Mouse (Mus musculus) left cerebral cortex, postnatal 10 days (tissue): ENCODE results near the gene 4930404H24Rik. TPM values are rescaled to one million over a fixed set of nuclear protein-coding genes. Genes with fewer than 3 reads are reported as not detected.

Experiments used
- DNase-seq, 2 experiments: peaks; one replicate each; pipeline ENCODE4 v3.0.0; 2021 to 2022; ENCODE audit warnings: low spot score in 2 of 2, mixed read lengths in 1 of 2; ENCODE audit errors: extremely low spot score in 1 of 2
- intact Hi-C: fragments of 180-260 bp; cut with DNase I; formaldehyde crosslinking; loops from one replicate; pipeline ENCODE4 v1.15.1; 2025
- total RNA-seq, 2 experiments: library from RNA; stranded (reverse); gene quantifications; 2 replicates each; pipeline ENCODE4 v1.2.3; 2021

4930404H24Rik gene
- total RNA-seq, result not detected

DNA sequence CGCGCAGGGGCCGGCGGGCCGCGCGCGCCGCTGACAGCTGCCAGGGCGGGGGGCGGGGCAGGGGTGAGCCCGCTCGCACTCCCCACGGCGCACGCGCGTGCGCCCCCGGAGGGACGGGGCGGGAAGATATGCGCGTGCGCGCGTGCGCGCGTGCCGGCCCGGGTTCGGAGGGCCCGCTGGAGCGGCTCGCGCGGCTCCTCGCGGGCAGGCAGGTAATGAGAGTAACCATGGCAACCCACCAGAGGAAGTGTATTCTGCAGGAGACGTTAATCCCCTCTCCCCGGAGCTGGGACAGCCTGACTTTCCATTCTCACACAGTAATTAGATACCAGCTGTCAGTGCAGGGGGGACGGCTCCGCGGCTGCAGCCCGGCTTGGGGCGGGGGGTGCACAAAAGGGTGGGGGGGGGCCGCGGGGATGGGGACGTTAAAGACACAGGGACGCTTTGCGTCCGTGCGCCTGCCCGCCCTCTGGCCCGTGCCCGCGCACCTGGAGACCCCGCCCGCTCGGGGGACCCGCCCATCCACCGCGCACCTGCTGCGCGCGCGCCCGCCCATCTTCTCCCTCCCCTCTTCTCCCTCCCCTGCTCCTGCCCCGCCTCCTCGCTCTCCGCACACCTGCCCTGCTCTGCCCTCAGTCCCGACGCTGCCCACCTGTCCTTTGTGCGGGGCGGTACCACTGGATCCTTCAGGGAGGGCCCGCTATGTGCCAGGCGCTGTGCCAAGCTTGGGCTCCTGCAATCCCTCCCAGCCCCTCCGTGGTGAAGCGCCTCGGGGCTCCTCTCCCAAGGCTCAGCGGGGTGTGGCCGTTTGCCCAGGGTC lies at the start of gene 4930404H24Rik:
Gene 4930404H24Rik, plus strand, starts transcription at position 218 of the 820 bp plus-strand sequence.
- peak; percentile 72 to 83 for DNase-seq

DNA sequence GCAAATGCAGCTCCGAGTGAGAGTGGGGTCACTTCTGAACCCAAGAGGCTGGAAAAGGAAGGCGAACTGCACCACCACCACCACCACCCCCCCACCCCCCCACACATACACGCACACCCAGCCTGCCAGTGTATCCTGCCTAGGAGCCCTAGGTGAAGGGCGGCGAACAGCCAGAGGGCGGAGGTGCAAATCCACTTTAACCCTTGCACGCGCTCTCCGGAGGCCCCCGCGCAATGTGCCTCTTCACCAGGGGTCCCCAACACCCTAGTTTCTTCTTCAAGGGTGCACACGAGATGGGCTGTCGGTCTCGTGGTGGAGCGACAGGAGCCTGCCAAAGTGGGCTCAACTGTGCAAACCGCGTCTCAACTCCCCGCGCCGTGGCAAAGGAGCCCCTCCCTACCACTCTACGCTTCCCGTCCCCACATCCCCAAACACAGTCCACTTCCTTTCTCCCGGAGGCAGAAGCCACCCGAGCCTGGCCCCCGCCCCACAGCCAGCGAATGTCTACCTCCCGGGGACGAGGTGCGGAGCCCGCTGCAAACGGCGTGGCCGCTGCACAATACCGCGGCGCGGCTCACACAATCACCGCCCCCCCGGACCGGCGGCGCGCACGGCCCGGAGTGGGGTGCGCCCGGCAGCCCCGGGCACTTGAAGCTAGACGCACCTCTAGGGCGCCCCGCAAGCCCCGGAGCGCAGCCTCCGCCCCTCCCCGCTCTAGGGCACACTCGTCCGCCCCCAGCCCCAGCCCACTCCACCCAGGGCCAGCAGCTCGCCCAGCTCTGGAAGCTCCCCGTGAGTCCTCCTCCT lies 49.0 kb upstream of the 4930404H24Rik start:
- intact Hi-C loops, result no loop called here
- peak in 1 of 2 experiments; percentile 70 for DNase-seq

More for the DNA sequence above, at the start of gene 4930404H24Rik:
- intact Hi-C loops, result no loop called here

DNA sequence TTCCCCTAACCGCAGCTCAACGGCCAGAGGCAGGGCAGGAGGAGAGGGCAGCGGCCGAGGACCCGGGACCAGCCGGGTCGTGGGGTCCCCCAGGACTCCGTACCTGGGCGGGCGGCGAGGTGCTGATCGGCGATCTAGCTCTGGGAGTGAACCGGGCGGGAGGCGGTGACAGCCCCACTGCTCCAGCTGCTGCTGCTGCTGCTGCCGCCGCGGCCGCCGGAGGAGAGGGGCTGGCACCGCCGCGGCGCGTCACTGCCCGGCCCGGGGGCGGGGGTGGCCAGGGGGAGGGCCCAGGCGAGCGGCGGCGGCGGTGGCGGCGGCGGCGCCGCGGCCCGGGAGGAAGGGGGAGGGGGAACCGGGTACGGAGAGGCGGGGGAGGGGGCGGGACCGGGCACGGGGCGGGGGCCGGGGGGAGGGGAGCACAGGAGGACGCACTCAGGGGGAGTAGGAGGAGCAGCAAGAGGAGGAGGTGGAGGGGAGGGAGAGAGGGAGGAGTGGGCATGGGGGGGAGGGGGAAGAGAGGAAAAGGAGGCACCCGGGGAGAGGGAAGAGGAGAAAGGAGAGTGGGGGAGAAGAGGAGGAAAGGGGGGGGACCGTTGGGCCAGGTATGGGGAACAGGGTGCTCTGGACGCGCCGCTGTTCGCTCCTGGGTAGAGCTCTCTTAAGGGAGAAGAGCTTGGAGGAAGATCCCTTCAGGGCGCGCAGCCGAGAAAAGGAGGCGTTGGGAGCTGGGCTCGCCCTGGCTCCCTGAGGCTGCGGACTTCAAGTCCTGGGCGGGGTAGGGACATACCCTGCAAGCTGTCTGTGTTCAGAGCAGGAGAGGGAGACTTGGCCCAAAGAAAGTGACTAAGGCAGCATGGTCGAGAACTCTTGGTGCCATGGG lies 48.1 kb upstream of the 4930404H24Rik start:
- DNase-seq, result peak in 1 of 2 experiments; percentile 88
- intact Hi-C loops, result no loop called here

- DNase-seq, result peak in 1 of 2 experiments; percentile 47
- intact Hi-C loops, result no loop called here
These were observed 47.2 kb upstream of the 4930404H24Rik start for GRCm38 (mm10) chr2:153445137-153446016.

DNA sequence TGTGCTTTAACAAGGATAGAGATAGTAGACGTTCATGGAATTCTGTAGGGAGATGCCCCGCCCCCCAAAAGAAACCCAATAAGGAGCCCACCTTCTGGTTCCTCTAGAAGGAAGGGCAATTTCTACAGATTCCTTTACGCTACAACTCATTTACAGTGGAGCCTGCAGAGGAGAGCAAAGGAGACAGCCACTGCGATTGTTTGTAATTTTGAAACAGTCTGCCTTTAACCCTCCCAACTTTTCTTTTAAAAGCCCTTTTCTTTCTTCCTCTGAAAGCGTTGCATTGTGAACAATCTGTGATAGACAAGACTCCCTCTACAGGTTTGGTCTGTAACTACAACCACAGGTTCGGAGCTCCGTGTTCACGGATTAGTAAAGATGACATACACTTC lies 46.6 kb upstream of the 4930404H24Rik start:
- intact Hi-C loops, result no loop called here

DNA sequence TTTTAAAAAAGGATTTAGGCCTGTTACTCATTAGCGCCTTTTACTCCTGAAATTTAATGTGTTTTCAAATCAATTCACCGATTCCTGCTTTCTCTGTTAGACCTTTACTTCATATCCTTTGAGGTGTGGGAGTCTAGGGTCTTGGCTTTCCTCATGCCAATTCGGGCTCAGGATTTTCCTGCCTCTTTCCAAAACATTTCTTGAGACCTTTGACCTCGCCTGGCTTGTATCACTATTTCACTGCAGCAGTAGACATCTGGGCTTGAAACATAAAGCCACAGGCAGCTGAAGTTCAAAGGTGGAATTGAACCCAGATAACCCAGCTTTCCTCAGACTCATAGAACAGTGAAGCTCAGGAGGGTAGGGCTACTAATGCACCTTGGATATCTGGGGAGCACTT lies 46.1 kb upstream of the 4930404H24Rik start:
- intact Hi-C loops, result no loop called here
- DNase-seq, result no peak

More for the DNA sequence above, 46.6 kb upstream of the 4930404H24Rik start:
- DNase-seq, result peak; percentile 36 to 79

- DNase-seq, result no peak
- intact Hi-C loops, result no loop called here
These were observed 44.9 kb upstream of the 4930404H24Rik start for GRCm38 (mm10) chr2:153447719-153448118.

DNA sequence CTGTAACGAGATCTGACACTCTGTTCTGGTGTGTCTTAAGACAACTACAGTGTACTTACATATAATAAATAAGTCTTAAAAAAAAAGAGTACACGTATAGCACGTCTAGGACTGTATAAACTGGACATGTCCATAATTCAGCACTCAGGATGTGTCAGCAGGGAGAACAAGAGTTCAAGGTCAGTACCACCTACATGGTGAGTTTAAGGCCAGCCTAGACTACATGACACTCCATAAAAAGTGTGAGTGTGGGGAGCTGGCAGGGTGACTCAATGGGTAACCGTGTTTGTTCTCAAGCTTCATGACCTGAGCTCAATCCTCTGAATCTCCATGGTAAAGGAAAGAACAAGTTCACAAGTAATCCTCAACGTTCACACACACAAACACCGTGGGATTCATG lies 44.1 kb upstream of the 4930404H24Rik start:
- intact Hi-C loops, result no loop called here

GRCm38 (mm10) chr2:153453961-153454759 lies 38.4 kb upstream of the 4930404H24Rik start:
- no peak for DNase-seq
- intact Hi-C loops, result no loop called here

More for the DNA sequence above, 44.1 kb upstream of the 4930404H24Rik start:
- DNase-seq, result no peak

GRCm38 (mm10) chr2:153454841-153455506 lies 37.6 kb upstream of the 4930404H24Rik start:
- DNase-seq, result no peak
- intact Hi-C loops, result no loop called here

DNA sequence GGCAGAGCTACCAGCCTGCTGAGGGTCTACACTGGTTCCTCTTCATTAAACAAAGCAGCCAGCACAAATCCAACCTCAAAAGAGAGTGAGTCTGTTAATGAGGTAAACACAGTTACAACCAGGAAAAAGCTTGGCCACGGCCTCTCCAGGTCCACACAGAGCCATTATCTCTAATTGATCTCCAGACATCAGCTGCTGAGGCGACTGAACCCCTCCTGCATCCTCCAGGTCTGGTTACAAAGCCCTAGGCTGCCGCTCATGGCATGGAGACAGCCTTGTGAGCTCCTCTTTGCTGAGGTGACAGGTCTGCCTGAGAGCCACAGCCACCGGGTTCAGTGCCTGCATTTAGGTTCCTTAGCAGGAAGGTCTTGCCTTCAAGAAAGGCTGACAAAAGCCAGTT lies 35.1 kb upstream of the 4930404H24Rik start:
- DNase-seq, result no peak
- intact Hi-C loops, result no loop called here

- DNase-seq, result peak in 1 of 2 experiments; percentile 56
- intact Hi-C loops, result no loop called here
These were observed 34.6 kb upstream of the 4930404H24Rik start for GRCm38 (mm10) chr2:153458022-153458441.

DNA sequence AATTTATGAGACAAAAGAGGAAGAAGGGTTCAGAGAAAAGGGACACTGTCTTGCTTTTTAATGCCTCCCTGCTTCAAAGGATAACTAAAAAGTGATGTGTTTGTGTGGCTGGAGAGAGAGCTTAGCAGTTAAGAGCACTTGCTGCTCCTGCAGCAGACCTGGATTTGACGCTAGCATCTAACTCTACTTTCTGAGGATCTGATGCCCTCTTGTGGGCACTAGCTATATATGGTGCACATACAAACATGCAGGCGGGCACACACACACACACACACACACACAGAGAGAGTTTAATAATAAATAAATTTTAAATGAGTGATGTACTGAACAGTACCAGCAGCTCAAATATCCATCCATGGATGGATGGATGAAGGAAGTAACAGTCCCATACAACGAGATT lies 29.3 kb upstream of the 4930404H24Rik start:
- intact Hi-C loops, result no loop called here
- no peak for DNase-seq

DNA sequence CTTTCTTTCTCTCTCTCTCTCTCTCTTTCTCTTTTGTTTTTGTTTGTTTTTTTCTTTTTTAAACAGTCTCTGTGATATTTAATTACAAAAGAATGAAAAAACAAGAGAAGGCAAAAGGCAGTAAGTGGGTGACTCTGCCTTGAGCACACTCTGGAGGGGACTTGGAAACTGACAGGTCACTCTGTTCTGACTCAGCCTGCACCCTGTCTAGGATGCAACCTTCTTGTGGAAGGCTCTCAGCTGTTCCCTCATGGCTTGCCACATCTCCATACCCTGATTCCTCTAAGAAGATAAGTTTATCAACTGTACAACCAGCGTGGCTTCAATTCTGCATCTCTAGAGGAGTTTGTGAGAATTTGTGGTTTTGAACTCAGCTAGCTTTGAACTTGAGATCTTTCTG lies 25.2 kb upstream of the 4930404H24Rik start:
- intact Hi-C loops, result no loop called here

GRCm38 (mm10) chr2:153469317-153469716 lies 23.3 kb upstream of the 4930404H24Rik start:
- DNase-seq, result no peak
- intact Hi-C loops, result no loop called here

More for the DNA sequence above, 25.2 kb upstream of the 4930404H24Rik start:
- DNase-seq, result no peak

DNA sequence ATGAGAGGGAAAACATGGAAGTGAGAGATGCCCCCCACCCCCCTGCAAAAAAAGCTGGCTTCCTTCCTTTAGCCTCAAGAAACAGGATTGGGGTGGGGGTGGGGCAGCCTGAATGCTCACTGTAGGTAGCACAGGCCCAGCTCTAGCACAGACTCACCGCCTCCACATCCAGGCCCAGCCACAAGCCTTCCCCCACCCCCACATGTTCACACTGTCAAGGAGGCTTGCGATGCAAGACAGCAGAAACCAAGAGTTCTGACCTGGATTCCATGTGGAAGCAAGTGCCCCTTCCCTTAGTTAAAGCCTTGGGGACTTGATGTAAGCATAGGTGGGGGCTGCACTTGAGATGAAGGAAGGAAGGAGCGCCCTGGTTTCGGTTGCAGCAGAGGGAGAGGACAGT lies 22.8 kb upstream of the 4930404H24Rik start:
- no peak for DNase-seq
- intact Hi-C loops, result no loop called here

DNA sequence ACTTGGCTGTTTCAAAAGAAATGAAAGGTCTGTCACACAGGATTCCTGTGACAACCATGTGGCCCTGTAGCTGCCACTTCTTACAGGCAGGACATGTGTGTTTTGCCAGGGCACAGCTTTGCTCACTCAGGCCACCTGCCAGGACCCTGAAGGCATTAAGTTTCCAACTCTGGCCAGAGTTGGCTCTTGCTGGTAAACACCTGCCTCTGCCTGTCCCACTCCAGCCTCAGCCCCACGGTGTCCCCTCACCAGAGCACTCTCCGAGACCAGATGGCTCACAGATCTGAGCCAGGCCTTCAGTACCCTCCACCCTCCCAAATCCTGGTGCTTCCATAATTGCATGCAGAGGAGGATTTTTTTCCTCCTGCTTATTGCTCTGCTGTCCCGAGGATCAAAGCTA lies 21.6 kb upstream of the 4930404H24Rik start:
- DNase-seq, result no peak
- intact Hi-C loops, result no loop called here
